Mouse (Mus musculus) bone marrow, adult 2 months (tissue): Measurements from ENCODE around the gene Lgmn. TPM values are rescaled to one million over a fixed set of nuclear protein-coding genes. Genes with fewer than 3 reads are reported as not detected.

Experiments
- H3K27ac ChIP-seq: fragments of 200-500 bp; 2 replicates; pipeline ENCODE4 v1.5.1; 2012; ENCODE audit warnings: low read depth, mild to moderate bottlenecking, control low read depth, inconsistent platforms, low read length; ENCODE audit not compliant: control insufficient read depth, poor library complexity, insufficient read depth
- H3K4me1 ChIP-seq: fragments of 200-500 bp; 2 replicates; pipeline ENCODE4 v1.6.1; 2011; ENCODE audit warnings: low read length; ENCODE audit not compliant: control insufficient read depth, insufficient read depth
- H3K4me3 ChIP-seq: fragments of 200-500 bp; replicated peaks from 2 replicates; pipeline ENCODE3; 2011; ENCODE audit warnings: mild to moderate bottlenecking, low read depth, low read length, control low read depth; ENCODE audit not compliant: control insufficient read depth
- CTCF ChIP-seq: fragments of 200-500 bp; IDR thresholded peaks from 2 replicates; pipeline ENCODE4 v1.5.1; 2011; ENCODE audit warnings: low read length, control low read depth; ENCODE audit not compliant: control insufficient read depth, insufficient read depth
- POLR2A ChIP-seq: fragments of 200-500 bp; IDR thresholded peaks from 2 replicates; pipeline ENCODE4 v1.6.1; 2011; ENCODE audit warnings: low read depth, mild to moderate bottlenecking, control low read depth, low read length, borderline replicate concordance; ENCODE audit not compliant: control insufficient read depth
- WGBS: fragments of 180-500 bp; shearing (Covaris S2); methylation state at CpG from one replicate; pipeline ENCODE4 v1.1.7; 2018; 5-methylcytosine and 5-hydroxymethylcytosine counted together
- polyA plus RNA-seq: library from polyadenylated mRNA; stranded (reverse); fragments of >200 nt; gene quantifications from 2 replicates; pipeline ENCODE4 v1.2.4, GENCODE M21; 2011; ENCODE audit warnings: low replicate concordance; ENCODE audit not compliant: missing spikeins, insufficient read depth, insufficient read length

Gene Lgmn
- polyA plus RNA-seq, 1 experiment, result 35.4 TPM

GRCm38 (mm10) chr12:102441141-102441540 lies 1.5 kb upstream of the Lgmn start:
- Histone ChIP-seq H3K27ac (no peak overlapping the region), H3K4me3 (no peak overlapping the region), H3K4me1 (peaks cover 1% of the 10 kb centered on the region; the same call in 1 of the 2 replicates)
- TF ChIP-seq POLR2A (no peak), CTCF (no peak)
- 84% methylated on average over 6 of the region's 6 CpGs for WGBS

GRCm38 (mm10) chr12:102440551-102440950 lies 938 bp upstream of the Lgmn start:
- TF ChIP-seq CTCF (no peak), POLR2A (no peak)
- H3K4me3 ChIP-seq, result no peak overlapping the region
- H3K4me1 ChIP-seq, result peaks cover 1% of the 10 kb centered on the region; the same call in 1 of the 2 replicates
- no peak overlapping the region for H3K27ac ChIP-seq
- 71% methylated on average over 7 of the region's 7 CpGs for WGBS

- Histone ChIP-seq H3K4me3 (peak overlapping the region; percentile 67), H3K27ac (peak overlapping the region; percentile 12; the same call in 1 of the 2 replicates), H3K4me1 (no peaks in the 10 kb centered on the region; the same call in 1 of the 2 replicates)
- TF ChIP-seq POLR2A, result no peak
- TF ChIP-seq CTCF, result no peak
- WGBS, result 3% methylated on average over 20 of the region's 20 CpGs
Measured at GRCm38 (mm10) chr12:102438983-102439631, 506 bp downstream of the Lgmn start.

GRCm38 (mm10) chr12:102437952-102438351 lies 1.7 kb downstream of the Lgmn start:
- Histone ChIP-seq H3K4me1 (no peaks in the 10 kb centered on the region; the same call in 1 of the 2 replicates), H3K4me3 (no peak overlapping the region), H3K27ac (no peak overlapping the region)
- WGBS, result 74% methylated on average over 5 of the region's 5 CpGs
- TF ChIP-seq POLR2A (no peak), CTCF (no peak)

- WGBS, result 75% methylated on average over 10 of the region's 10 CpGs
- no peak overlapping the region for H3K4me3 ChIP-seq
Measured at GRCm38 (mm10) chr12:102436939-102437526, 2.6 kb downstream of the Lgmn start.

GRCm38 (mm10) chr12:102434107-102434506 lies 5.5 kb downstream of the Lgmn start:
- 69% methylated on average over 4 of the region's 4 CpGs for WGBS
- no peaks in the 10 kb centered on the region; the same call in 1 of the 2 replicates for H3K4me1 ChIP-seq
- no peak overlapping the region for H3K27ac ChIP-seq
- H3K4me3 ChIP-seq, result no peak overlapping the region
- TF ChIP-seq POLR2A, result no peak
- no peak for TF ChIP-seq CTCF

More at GRCm38 (mm10) chr12:102436939-102437526, 2.6 kb downstream of the Lgmn start:
- Histone ChIP-seq H3K27ac (no peak overlapping the region), H3K4me1 (no peaks in the 10 kb centered on the region; the same call in 1 of the 2 replicates)
- TF ChIP-seq CTCF, result no peak
- TF ChIP-seq POLR2A, result no peak

GRCm38 (mm10) chr12:102432238-102432637 lies 7.4 kb downstream of the Lgmn start:
- TF ChIP-seq CTCF (no peak), POLR2A (no peak)
- no peak overlapping the region for H3K4me3 ChIP-seq
- no peak overlapping the region for H3K27ac ChIP-seq
- 87% methylated on average over 12 of the region's 12 CpGs for WGBS
- no peaks in the 10 kb centered on the region; the same call in 1 of the 2 replicates for H3K4me1 ChIP-seq

DNA sequence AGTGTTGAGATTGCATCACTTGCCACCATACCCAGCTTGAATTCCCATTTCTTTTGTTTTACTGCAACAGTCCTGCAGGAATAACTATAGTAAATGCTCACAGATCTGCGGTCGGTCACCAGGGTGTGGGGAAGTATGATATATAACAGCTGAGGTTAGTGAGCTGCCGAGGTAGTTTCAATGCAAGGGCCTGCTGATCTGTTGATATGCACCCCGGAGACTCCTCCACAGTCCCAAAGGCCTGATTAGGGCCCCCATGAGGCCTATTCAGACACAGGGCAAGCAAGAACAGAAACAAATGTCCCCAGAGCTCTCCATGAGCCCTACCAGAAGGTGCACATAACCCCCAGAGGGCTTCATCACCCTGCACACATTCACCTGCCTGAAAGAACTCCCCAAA lies 9.4 kb downstream of the Lgmn start:
- no peak for TF ChIP-seq CTCF
- no peak for TF ChIP-seq POLR2A
- Histone ChIP-seq H3K4me3 (no peak overlapping the region), H3K4me1 (no peaks in the 10 kb centered on the region; the same call in 1 of the 2 replicates), H3K27ac (no peak overlapping the region)
- WGBS, result 56% methylated on average over 4 of the region's 4 CpGs

GRCm38 (mm10) chr12:102429656-102430055 lies 10.0 kb downstream of the Lgmn start:
- WGBS, result 67% methylated on average over 5 of the region's 5 CpGs
- no peak overlapping the region for H3K4me3 ChIP-seq
- H3K4me1 ChIP-seq, result no peaks in the 10 kb centered on the region; the same call in 1 of the 2 replicates
- H3K27ac ChIP-seq, result no peak overlapping the region
- no peak for TF ChIP-seq CTCF
